Comparison of ENCODE assay signal across 8 mouse cellular contexts in the genomic region with DNA sequence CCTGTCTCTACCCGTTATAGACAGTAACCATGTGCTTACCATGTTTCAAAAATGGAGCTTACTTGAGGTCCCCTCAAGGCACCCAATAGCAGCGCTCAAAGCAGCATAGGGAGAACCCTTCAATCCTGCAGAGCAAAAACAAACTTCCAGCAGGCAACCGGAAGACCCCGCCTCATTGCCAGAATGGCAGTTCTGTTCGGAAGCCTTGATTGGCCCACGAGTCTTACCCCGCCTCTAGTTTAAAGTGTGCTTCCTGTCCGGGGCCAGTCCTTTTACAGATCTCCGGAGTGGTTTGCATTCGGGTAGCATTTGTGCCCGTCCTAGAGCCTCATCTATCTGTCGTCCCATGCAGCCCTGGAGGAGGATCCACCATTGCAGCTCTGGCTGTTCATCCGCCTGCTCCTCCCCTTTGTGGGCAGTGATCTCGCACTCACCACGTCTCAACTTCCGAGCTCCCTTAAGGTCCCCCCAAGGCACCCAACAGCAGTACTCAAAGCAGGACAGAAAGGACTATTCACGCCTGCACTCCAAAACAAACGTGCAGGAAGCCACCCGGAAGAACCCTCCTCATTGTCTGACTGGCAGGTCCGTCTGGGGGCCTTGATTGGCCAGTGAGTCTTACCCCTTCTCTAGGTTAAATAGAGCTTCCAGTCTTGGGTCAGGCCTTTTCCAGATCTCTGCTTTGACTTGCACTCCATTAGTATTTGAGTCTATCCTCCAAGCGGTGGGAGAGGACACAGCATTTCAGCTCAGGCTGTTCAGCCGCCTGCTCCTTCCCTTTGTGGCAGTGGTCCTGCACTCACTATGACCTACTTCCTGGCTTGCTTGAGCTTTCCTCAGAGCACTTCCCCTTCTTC. TPM values are rescaled to one million over a fixed set of nuclear protein-coding genes. Genes with fewer than 3 reads are reported as not detected.
A peak's percentile ranks its signal among the peaks of the same experiment; 100 is the strongest.
DNase-seq lines count a peak whose midpoint lies in the region; ATAC-seq and TF ChIP-seq lines count a peak whose summit lies in the region.
"Not testable (repeated sequence)": the region's sequence is repeated elsewhere in the genome, so short reads cannot be mapped to it uniquely, and the experiment has no call there.

No protein-coding gene starts in this region.

- not testable (repeated sequence) for H3K27me3 ChIP-seq in embryonic facial prominence, embryonic 10.5 days (replicated peaks; ENCODE audit: low read depth, poor library complexity, severe bottlenecking); intestine, postnatal 0 days (replicated peaks; ENCODE audit: control insufficient read depth, insufficient read depth, low read length); midbrain, embryonic 10.5 days (ENCODE audit: low read depth, poor library complexity, severe bottlenecking)

- WGBS in embryonic facial prominence, embryonic 10.5 days = 9% methylated on average over 22 of the region's 22 CpGs
- 14% methylated on average over 22 of the region's 22 CpGs for WGBS in intestine, postnatal 0 days
- WGBS in midbrain, embryonic 10.5 days = 14% methylated on average over 22 of the region's 22 CpGs

- H3K27ac ChIP-seq in embryonic facial prominence, embryonic 10.5 days (replicated peaks) = peak overlapping the region; percentile 85
- peak overlapping the region; percentile 75 for H3K27ac ChIP-seq in intestine, postnatal 0 days (ENCODE audit: low read depth, low read length)
- peak overlapping the region; percentile 86 for H3K27ac ChIP-seq in midbrain, embryonic 10.5 days (replicated peaks)

- peak; percentile 85 for DNase-seq in adrenal gland, postnatal 10 days
- DNase-seq in embryonic facial prominence, embryonic 10.5 days (ENCODE audit: low spot score) = peak; percentile 81
- DNase-seq in gonadal fat pad, adult 2 months (ENCODE audit: low read depth) = peak; percentile 33
- peak; percentile 82 to 83 for DNase-seq in left cerebral cortex, postnatal 36 days (ENCODE audit: low spot score in 2 of 2)
- peak; percentile 75 for DNase-seq in midbrain, embryonic 10.5 days (ENCODE audit: low spot score)
- peak; percentile 76 to 85 for DNase-seq in right cerebral cortex, postnatal 36 days (ENCODE audit: low spot score in 2 of 2)
- peak; percentile 79 to 80 for DNase-seq in urinary bladder, postnatal 4 days (ENCODE audit: low spot score in 2 of 2)

- not testable (repeated sequence) for H3K36me3 ChIP-seq in embryonic facial prominence, embryonic 10.5 days (replicated peaks); intestine, postnatal 0 days (ENCODE audit: control insufficient read depth, insufficient read depth); midbrain, embryonic 10.5 days

- intact Hi-C loops in left cerebral cortex, postnatal 36 days (cut with DNase I) = not testable (repeated sequence)

- H3K4me1 ChIP-seq in embryonic facial prominence, embryonic 10.5 days; intestine, postnatal 0 days (replicated peaks; ENCODE audit: control insufficient read depth, insufficient read depth, low read length); midbrain, embryonic 10.5 days: not testable (repeated sequence)

- H3K4me2 ChIP-seq in intestine, postnatal 0 days (replicated peaks; ENCODE audit: low read depth) = peak overlapping the region; percentile 67

- TF ChIP-seq CTCF in intestine, postnatal 0 days (IDR thresholded peaks at IDR 0.05; ENCODE audit: low read depth) = not testable (repeated sequence)

- H3K9ac ChIP-seq in intestine, postnatal 0 days (ENCODE audit: low read depth, low read length) = peak overlapping the region; percentile 12

- not testable (repeated sequence) for H3K9me3 ChIP-seq in embryonic facial prominence, embryonic 10.5 days; intestine, postnatal 0 days (ENCODE audit: control insufficient read depth); midbrain, embryonic 10.5 days (replicated peaks)

- ATAC-seq in intestine, postnatal 0 days = peak; percentile 95

- peak overlapping the region; percentile 63 for H3K4me3 ChIP-seq in embryonic facial prominence, embryonic 10.5 days
- peak overlapping the region; percentile 36 for H3K4me3 ChIP-seq in intestine, postnatal 0 days (ENCODE audit: low read depth, low read length)
- H3K4me3 ChIP-seq in midbrain, embryonic 10.5 days = peak overlapping the region; percentile 60

RNA-seq across cellular contexts. Expression of gene Erap1, which starts 22.0 kb away (rescaled TPM):
- 10 to 100 TPM; 60.2 to 61.3 TPM for total RNA-seq in adrenal gland, postnatal 10 days (2021)
- polyA plus RNA-seq in embryonic facial prominence, embryonic 10.5 days (2016; fragmentation: Nextera tagmentation; extraction: Ambion mirVana) = 3.0 and 3.8 TPM in 2 replicates
- 31.6 and 35.5 TPM in 2 replicates for polyA plus RNA-seq in gonadal fat pad, adult 2 months (2012; rRNA removed)
- polyA plus RNA-seq in intestine, postnatal 0 days (2015; fragmentation: Nextera tagmentation; extraction: Ambion mirVana) = 48.9 and 50.1 TPM in 2 replicates
- total RNA-seq in left cerebral cortex, postnatal 36 days (2021) = 10 to 100 TPM in 1 of 2 experiments, 1 to 10 TPM in 1; 9.7 to 13.2 TPM
- 3.8 and 4.2 TPM in 2 replicates for polyA plus RNA-seq in midbrain, embryonic 10.5 days (2016; fragmentation: Nextera tagmentation; extraction: Ambion mirVana)

Comparison
In these comparisons a context has a peak if more than half of its experiments do, and no peak if none do; other contexts are left out.
1. Peak in every context shown above with its lines: DNase-seq, ATAC-seq, H3K4me3 ChIP-seq and H3K27ac ChIP-seq.
2. DNase-seq: peak in every context shown above with its lines; median percentile 85 in adrenal gland, postnatal 10 days; 82 in left cerebral cortex, postnatal 36 days; 81 in embryonic facial prominence, embryonic 10.5 days; 80 in right cerebral cortex, postnatal 36 days; 80 in urinary bladder, postnatal 4 days; 75 in midbrain, embryonic 10.5 days; 33 in gonadal fat pad, adult 2 months.